Mouse (Mus musculus) layer of hippocampus, adult 9-11 months (tissue): ENCODE results near the gene Exoc4.

Source experiments
- DNase-seq: peaks from one replicate; pipeline ENCODE4 v3.0.0; 2022

Gene Exoc4

GRCm38 (mm10) chr6:33770021-33770420, 521.1 kb downstream of the Exoc4 start:
- DNase-seq: no peak

GRCm38 (mm10) chr6:33772551-33773315, 523.8 kb downstream of the Exoc4 start:
- no peak for DNase-seq

DNA sequence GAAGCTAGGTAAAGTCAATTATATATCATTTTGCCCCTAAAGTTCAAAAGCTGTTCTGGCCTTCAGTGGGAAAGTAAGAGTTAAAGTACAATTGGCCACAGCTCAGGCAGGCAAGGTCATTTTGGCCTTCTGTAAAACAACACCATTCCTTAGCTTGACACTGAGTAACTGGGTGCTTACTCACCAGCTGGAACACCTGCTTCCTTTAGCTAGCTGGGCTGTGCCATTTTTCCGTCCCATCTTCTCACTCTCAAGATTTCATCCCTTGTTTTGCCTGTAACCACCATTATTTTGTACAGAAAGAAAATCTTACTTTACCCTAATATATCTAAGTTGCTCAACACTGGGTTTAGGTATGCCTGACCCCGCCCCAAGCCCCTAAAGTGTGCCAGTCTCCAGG, 543.7 kb downstream of the Exoc4 start:
- no peak for DNase-seq

GRCm38 (mm10) chr6:33801254-33801653, 552.4 kb downstream of the Exoc4 start:
- no peak for DNase-seq

DNA sequence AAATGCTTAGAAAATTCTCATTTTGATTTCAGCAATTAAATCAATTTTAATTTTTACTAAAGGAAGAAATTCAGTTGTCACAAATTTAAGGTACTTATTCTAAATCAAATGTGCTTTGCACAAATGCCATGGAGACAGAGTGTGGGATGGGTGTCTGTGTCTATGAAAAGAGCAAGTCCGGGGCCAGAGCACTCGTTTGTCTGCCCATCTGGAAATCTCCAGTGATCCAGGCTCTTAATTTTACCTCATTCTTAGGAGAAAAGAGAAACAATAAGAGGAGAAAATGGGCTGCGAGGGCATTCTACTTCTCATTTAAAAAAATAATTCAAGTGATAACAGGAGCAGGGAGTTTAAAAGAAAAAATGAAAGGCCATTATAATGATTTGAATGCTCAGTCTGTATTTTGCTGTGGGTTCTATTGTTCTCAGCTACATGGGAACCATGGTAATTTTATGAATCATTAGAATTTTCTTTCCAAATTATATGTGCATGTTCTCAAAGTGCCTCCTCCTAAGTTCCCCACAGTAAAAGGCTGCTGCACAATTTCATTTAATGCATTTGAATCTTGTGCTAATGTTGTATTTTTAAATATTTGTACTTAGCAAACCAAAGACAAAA, 554.7 kb downstream of the Exoc4 start:
- DNase-seq: no peak

GRCm38 (mm10) chr6:33804775-33805174, 555.9 kb downstream of the Exoc4 start:
- DNase-seq: peak; percentile 89

DNA sequence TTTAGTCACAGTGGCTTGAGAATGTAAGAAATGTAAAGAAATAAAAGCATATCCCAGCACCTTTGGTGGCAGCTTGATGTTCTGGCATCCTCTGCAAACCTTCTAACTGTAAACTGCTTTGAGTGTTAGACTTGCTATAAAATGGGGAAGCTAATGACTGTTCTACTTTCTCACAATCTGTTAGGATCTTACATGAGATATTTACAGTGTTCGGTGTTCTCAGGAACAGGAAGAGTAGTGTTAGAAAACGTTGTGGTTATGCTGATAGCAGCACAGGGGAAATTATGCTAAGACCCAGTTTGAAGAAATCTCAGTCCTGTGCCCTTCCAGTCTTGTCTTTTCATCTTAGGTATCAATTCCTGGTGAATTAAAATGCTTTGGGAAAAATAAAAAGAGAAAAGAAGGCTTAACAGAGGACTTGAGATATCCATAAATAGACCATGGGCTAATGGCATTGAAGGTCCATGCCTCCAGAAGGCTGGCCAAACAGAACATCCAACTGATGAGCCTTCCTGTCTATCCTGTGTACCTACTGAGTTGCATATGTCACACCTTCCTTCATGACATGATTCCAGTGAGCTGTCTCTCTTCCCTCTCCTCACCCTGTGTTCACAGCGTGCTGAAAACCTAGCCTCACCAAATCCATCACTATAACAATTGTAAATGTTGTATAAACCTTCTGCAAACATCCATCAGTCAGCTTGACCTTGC, 557.3 kb downstream of the Exoc4 start:
- no peak for DNase-seq

DNA sequence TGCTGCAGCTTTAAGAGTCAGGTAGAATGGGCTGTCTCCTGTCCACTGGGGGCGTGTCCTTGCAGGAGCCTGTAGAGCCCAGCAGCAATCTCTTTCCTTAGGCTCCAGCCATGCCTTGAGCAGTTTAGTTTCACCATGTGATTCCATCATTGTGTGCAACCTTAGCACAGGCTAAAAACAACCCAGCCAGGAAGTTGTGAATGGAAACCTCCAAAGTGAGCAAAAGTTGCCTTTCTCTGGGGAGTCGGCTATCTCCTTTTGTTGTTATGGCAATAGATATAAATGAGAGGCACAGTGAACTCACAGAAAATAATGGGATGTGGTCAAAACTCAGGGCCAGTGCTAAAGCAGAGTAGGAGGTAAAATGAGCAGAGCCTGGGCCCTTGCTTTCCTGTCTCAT, 565.5 kb downstream of the Exoc4 start:
- DNase-seq: no peak

GRCm38 (mm10) chr6:33823171-33823570, 574.3 kb downstream of the Exoc4 start:
- DNase-seq: no peak

GRCm38 (mm10) chr6:33823777-33824302, 575.0 kb downstream of the Exoc4 start:
- peak; percentile 74 for DNase-seq

DNA sequence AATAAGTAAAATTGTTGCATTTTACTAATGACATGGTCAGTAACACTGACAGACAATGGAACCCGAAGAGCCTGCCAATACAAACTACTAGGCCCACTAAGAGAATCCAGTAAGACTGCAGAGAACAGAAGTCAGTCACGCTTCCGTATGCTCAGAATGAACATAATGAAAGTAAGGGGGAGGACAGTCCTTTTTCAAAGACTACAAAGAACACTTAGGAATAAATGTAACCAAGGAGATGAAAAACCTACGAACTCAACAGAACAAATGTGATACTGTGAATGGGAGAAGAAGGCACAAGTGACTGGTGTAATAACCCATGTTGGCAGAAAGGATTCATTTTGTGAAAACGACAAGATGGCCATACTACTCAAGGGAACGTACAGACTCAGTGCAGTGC, 579.6 kb downstream of the Exoc4 start:
- DNase-seq: no peak

DNA sequence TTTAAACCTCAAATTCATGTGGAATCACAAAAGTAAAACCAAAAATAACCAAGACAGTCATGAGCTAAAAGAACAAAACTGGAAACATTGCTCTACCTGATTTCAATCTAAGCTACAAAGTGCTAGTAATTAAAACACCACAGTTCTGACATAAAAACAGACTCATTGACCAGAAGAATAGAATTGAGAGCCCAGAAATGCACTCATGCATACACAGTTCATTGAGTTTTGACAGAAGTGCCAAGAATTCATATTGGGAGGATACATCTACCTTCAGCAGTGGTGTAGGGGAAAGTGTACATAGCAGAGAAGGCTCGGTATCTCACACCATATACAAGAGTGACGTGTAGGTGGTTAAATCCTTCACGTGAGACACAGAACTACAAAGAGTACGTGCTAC, 580.4 kb downstream of the Exoc4 start:
- DNase-seq: no peak

DNA sequence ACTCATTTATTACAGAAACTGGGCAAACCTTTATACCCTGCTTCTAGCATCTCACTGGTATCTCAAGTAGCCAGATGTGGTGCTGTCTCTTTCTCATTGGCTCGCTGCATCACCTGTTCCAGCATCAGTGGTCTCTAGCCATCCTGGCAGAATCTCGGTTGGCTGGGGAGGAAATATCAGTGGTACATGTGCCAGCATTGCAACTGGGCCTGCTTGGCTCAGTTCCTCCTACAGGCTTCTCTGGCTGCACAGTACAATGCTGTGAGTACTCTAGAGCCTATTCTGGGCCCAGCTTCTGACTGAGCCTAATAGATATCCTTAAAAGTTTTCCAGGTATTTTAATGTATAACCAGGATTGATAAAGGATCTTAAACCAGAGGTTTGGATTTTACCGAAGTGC, 582.4 kb downstream of the Exoc4 start:
- peak; percentile 14 for DNase-seq

DNA sequence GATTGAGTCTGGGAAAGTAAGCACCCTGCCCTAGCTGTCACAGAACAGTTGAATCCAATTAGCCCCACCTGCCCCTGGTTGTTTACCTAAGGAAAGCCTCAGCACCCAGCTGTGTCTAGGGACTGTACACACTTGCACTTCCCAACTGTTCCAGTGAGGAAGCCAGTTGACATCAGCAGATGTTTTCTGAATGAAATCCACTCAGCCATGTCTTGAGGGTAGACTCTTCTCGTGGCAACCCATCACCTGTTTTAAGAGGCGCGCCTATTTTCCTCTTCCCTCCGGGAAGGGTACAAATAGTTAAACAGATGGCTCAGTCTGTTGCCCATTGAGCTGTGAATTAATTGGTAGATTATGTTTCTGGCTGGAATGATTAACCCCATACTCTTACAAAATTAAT, 584.1 kb downstream of the Exoc4 start:
- no peak for DNase-seq

GRCm38 (mm10) chr6:33836048-33836780, 587.3 kb downstream of the Exoc4 start:
- DNase-seq: no peak

DNA sequence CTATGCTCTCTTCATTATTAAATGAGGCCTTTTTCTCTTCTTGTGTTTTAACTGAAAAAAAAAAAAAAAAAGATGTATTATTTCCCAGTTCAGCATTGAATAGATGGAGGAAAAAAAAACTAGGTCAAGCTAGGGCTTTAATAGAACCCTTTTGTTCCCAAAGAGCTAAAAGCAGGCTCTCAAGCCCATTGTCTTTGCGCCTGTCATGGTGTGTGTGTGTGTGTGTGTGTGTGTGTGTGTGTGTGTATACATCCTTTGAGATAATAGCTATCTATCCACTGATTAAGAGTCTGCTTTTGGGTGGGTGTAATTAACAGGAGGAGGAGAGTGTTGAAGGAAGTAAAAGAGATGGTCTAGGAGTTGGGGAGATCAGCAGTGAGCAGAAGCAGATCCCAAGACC, 594.0 kb downstream of the Exoc4 start:
- DNase-seq: no peak

GRCm38 (mm10) chr6:33859049-33859448, 610.2 kb downstream of the Exoc4 start:
- DNase-seq: no peak

GRCm38 (mm10) chr6:33865752-33866151, 616.9 kb downstream of the Exoc4 start:
- no peak for DNase-seq

GRCm38 (mm10) chr6:33866901-33867580, 618.2 kb downstream of the Exoc4 start:
- DNase-seq: no peak

DNA sequence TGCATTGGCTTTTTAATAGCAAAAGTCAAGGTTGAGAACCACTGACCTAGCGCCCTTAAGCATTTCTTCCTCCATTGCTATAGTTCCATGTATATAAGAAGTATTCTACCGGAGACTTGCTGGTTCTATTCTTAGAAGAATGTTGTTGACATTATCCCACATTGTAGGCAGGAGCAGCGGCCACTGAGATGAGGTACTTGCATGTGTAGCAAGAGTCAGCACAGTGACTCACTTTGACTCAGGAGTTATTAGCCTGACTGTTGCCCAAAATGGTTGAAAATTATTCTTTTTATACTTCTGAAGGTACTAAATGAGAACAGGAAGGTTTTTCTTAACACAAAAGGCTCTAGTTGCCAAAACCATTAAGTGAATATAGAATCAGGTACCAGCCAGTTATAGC, 620.4 kb downstream of the Exoc4 start:
- DNase-seq: no peak

GRCm38 (mm10) chr6:33870468-33871142, 621.7 kb downstream of the Exoc4 start:
- DNase-seq: no peak

- no peak for DNase-seq
Measured at GRCm38 (mm10) chr6:33871286-33871685, 622.4 kb downstream of the Exoc4 start.
